Mouse (Mus musculus): Measurements from ENCODE around the gene Obp2a.
"Not testable (repeated sequence)": the region's sequence is repeated elsewhere in the genome, so short reads cannot be mapped to it uniquely, and the experiment has no call there.

The Obp2a gene

DNA sequence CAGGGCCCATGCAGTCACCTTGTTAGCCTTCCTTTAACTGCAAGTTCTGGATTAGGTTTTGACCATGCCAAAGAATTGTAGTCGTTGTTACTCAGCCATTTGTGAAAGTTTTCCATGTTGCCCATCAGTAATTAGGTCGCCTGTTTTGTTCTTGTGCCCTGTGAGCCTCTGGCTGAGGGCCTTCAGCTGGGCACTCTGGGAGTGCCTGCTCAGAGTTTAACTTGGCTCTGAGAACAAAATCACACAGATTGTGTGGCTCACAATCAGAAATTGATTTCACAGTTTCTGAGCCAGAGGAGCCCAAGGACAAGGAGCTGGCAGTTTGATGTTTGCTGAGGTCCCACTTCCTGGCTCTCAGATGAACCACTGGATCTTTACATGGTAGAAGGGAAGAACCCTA is 9.9 kb downstream of the Obp2a start:
- DNase-seq (ENCODE audit: low spot score): not testable (repeated sequence)

- DNase-seq (ENCODE audit: low spot score): not testable (repeated sequence)
Measured at GRCm38 (mm10) chr2:25711641-25712040, 11.8 kb downstream of the Obp2a start.

DNA sequence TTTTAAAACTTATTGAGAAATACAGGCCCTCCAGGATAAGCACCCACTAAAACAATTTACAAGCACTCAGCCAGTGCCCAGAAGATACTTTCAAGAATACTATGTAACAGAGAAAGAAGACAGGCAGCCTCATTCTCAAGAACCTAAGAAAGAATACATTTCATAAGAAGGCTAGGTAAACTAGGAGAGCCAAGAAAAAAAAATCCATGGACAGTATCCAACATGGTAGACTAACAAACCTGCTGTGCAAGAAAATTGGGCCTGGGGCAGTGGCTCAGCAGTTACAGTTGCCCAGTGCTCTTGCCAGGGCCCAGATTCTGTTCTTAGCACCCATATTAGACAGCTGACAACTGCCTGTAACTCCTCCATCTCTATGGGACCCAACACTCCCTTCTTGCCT is 17.4 kb downstream of the Obp2a start:
- no peak for DNase-seq (ENCODE audit: low spot score)

DNA sequence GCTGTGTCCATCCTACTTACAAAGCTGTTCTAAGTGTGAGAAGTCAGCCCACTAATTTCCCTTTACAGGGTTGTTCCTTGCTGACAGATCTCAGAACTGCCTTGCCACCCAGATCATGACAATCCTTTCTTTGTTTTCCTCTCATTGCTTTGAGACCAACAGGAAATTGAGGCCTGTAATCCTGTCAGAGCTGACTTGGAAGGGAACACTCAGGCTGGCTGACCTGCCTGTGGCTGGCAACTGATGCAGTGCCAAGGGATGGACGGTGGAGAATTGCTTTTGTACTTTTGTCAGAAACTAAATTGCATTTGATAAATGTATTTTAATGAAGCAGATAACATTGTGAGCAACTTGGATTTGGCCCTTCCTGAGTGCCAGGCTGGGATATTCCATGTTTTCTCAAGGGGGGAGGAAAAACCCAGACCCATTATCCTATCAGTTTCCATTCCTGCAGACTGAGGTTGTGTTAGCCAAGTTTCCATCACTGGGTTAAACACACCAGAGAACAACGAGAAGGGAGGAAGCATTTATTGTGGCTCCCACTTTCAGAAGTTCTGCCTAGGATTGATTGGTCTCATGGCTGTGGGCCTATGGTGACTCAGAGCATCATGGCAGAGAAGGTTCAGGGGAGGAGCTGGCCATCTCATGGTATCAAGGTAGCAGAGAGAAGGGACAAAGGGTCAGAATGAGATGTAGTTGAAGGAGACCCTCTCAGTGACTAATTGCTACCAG is 33.5 kb downstream of the Obp2a start:
- DNase-seq (ENCODE audit: low spot score): no peak

GRCm38 (mm10) chr2:25736709-25737108 is 36.9 kb downstream of the Obp2a start, which contains the start of gene Obp2b:
Gene Obp2b (plus strand): TSS chr2:25737009.
- DNase-seq (ENCODE audit: low spot score): not testable (repeated sequence)

- DNase-seq (ENCODE audit: low spot score): no peak
Measured at GRCm38 (mm10) chr2:25741671-25742070, 41.8 kb downstream of the Obp2a start.
